Mouse (Mus musculus) heart, adult 8-10 months (tissue): Measurements from ENCODE around the gene Gm20388. TPM values are rescaled to one million over a fixed set of nuclear protein-coding genes. Genes with fewer than 3 reads are reported as not detected.

ENCODE experiments used
- DNase-seq: peaks from one replicate; pipeline ENCODE4 v3.0.0; 2022; ENCODE audit warnings: low spot score
- total RNA-seq, 4 experiments: library from RNA; stranded (reverse); gene quantifications; 2 replicates each; pipeline ENCODE4 v1.2.4; 2022

Gene Gm20388
- total RNA-seq, 4 experiments from 2014 or later = 4.2 to 6.7 TPM; not detected in 2

DNA sequence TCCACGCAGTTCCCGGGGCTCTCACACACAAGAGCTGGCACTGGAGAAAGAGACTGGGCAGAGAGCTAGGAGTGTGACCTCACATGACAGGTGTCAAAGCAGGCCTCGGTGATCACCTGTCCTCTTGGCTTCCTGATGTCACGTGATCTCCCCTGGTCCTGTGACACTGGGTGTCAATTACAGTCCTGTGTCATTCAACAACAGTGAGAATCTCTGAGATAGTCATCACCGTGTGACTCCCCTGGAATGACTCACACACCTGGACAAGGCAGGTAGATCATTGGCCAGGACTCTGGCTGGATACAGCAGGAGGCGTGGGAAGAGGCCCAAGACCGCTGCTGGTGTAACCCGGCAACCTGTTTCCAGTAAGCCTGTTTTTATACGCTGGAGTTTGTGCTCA is 3826.3 kb downstream of the Gm20388 start:
- no peak for DNase-seq

DNA sequence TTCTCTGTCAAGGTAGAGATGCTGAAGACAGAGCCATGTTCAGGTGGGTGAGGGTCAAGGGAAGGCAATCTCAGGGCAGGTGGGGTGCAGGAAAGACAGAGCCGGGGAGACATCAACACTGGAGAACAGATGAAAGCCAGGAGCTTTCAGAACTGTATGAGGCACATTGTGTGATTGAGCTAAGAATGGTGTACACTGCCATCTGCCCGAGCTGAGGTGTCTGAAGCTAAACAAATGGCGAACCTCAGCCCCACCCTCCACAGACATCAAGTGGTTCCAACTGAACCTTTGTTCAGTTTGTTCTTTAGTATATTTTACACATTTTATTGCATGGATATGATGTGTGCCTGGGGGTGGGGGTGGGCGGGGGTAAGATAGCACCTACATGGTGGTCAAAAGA is 3829.6 kb downstream of the Gm20388 start:
- no peak for DNase-seq

DNA sequence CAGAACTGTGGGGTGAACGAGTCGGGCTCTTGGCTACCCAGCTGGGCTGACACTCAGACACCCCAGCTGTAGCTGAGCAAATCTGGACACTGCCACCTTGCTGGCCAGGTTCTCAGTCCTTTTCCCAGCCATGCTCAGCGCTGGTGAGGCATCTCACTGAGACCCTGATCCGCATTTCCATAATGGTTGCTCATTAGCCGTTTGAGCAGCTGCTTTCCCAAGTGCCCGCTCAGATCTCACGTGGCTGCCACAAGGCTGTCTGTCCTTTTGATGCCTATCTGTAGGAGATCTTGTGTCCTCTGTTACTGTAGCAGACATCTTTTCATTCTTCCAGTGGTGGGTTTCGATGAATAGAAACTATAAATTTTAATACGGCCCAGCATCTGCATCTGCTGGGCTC is 3830.6 kb downstream of the Gm20388 start:
- no peak for DNase-seq

DNA sequence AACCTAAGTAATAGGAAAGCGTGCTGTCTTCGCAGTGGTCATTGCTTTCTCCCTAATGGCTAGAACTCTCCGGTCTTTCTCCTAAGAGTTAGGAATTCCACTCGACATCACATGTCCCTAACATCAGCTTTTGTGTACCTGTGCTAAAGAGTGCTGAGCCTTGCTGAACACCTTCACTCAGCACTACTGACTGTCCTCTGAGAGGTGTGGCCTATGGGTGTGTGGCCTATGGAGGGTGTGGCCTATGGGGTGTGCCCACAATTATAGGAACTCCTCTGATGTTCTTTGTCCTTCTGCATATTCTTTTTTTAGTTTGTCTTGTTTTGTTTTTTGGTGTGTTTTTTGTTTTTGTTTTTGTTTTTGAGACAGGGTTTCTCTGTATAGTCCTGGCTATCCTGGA is 3835.8 kb downstream of the Gm20388 start:
- DNase-seq = no peak

DNA sequence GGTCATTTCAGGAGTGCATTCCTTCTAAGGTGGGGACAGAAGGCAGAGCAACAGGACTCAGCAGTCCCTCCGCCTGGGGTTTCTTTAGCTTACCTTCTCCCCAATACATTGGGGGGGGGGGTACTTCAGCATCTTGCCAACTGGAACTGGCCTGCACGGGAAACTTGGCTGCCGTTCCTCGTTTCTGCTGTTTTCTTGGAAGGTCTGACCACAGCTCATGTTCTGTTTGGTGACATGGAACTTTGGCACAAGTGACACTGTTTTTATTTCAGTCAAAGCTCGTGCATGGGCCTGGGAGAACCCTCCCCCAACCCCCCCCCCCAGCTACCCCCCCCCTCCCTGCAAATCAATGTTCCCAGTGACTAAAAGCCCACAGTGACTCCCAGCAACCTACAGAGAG is 3837.1 kb downstream of the Gm20388 start:
- peak; percentile 31 for DNase-seq

DNA sequence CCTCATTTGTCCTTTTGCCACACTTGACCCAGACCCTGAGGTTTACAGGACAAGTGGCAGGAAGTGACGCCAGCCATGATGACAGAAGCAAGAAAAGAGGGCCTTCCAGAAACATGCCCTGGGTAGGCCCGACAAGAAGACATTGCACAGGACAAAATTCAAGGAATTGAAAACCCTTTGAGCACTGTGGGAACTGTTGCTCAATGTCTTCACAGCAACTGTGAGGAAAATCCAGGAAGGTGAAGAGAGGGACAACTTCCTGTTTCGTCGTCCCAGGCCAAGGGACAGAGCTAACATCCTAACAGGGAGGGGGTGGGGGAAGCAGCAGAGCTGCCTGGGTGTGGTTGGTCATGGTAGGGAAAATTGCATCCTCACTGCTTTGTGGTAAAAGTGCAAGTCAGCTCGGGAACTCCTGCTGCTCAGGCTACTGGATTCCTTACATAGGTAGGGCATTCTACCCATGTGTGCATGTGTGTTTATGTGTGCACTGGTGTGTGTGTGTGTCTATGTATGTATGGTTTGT is 3839.6 kb downstream of the Gm20388 start:
- no peak for DNase-seq

DNA sequence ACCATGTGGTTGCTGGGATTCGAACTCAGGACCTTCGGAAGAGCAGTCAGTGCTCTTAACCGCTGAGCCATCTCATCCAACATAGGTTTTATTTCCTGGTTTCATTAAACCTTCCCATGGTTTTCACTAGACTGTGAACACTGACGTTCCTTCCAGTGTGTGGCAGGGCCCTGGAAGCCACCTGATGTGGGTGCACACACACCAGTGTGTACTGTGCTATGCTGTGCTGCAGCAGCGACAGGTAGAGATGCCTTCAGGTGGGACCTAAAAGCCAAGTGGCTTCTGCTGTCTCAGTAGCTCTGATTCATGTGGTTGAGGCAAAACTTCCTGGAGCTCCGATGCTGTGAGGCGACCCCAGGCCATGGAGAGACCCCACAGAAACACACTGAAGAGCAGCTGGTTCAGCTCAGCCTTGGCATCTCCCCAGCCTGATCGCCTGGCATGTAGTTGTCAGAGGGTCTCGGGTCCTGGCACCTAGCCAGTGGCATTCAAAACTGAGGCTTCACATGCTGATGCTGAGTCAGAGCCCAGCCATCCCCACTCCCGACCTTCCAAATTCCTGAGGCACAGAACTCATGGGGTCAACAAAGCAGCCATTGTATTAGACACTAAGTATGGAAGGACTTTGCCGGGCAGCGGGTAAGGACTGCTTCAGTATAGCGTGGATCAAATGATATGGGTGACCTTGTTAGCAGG is 3842.3 kb downstream of the Gm20388 start:
- no peak for DNase-seq

DNA sequence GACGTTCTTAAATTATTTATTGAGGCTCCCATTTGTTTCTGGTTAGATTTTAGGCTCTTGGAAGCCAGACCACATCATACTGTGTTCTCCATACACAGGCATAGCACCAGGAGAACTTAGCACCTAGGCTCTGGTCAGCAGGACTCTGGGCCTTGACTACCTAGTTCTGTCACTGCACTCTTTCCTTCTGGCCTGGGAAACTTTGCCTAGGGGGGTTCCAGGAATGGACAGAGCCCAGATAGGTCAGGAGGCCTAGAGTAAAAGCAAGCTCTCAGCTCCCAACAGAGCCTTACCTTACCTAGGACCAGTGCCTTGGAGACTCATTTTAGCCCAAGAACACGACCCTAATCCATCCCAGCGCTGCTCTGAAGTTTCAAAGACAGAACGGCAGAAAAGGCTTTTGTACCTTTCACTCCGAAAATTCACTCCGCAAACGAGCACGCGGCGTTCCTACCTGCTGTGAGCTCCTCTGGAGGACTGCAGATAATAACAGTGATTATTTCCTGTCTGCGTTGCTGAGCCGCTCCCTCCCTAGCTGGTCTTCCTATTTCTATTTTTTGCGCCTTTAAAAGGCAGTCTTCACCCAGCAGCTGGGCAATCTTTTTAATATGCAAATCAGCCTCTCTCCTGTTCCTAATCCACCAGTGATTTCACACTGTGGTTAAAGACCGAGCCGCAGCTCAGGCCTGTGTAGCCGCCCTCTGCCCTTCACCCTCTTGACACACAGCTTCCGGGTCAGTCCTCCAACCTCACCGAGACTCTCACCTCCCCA is 3843.1 kb downstream of the Gm20388 start:
- DNase-seq = no peak

DNA sequence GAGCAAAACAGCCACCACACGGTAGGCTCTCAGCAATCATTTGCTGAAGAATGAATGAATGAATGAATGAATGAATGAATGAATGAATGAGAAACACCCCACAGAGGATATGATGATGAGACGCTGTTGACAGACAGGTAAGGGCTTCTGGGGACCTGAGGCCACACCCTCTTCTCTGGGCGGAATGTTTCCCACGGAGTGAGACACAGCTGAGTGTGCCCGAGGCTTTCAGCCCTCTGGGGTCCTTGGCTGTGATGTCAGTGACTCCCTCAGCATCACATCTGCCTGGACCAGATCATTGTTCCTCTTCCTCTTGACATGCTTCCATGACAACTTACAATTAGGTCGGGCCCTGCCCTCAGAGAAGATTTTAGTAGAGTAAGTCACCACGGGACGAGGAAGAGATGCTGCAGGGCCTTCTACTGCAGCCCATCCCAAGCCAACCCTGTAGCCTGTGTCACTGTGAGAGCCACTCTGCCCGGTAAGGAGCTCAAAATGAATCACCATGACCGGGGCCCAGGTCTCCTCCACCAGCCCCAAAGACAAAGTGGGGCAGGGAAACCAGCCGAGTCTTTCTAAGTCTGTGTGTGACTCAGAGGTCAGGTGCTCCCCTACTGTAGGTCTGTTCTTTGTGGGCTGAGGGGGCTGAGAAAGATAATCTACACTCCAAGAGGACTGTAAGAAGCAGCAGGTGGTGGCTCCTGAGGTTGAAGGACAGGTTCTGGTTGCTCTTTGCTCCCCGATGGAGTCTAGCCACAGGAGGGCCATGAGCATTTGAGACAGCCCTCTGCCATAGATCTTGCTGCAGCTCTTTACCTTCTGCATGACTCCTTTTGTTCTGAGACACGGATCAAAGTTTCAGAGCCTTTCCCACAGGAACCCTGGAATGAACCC is 3844.1 kb downstream of the Gm20388 start:
- DNase-seq = no peak

DNA sequence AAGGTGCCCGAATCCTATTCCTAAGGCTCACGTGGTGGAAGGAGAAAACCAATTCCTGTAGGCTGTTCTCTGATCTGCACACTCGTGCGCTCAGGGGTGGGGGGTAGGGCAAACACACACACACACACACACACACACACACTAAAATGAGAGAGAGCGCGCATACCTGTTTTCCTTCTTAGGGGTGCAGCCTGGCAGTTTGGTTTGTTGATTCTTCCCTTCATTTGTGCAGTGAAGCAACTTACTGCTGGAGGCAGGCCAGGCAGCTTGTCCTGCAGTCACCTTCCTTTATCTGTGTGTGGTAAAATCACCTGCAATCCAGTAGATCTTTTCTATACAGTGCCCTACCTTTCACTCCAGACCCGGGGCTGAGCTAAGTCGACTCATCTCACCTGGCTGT is 3846.3 kb downstream of the Gm20388 start:
- no peak for DNase-seq

DNA sequence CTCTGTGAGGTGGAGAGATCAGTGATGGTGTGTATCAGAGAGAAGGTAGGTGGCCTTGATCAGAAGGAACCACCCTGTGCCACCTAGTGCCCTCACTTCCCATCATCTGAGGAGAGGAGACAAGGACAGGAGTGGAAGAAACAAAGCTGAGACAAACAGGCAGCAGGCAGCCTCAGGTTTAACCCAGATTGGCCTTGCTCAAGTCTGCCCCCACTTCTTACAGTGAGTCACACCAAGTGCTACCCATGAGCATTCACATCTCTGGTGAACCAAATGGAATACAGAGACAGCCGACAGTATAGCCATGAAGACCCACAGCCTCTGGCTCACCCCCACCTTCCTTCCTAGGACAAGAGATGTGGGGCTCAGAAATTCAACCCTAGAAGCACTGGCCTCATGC is 3848.3 kb downstream of the Gm20388 start:
- no peak for DNase-seq

DNA sequence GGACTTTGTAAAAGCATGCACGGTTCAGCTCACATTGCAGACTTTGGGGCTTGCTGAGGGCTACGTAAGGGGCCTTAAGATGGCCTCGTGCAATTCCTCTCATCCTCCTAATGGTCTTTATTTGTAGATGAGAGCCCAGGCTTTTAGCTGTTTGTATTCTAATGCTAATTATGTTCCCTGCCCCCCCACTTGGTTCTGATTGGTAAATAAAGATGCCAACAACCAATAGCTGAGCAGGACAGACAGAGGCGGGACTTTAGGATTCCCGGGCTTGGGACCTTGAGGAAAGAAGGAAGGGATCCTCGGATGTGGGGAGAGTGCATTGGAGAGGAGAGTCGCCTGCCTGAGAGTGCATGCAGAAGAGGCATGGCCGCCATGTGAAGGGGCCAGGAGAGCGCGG is 3849.3 kb downstream of the Gm20388 start:
- no peak for DNase-seq

DNA sequence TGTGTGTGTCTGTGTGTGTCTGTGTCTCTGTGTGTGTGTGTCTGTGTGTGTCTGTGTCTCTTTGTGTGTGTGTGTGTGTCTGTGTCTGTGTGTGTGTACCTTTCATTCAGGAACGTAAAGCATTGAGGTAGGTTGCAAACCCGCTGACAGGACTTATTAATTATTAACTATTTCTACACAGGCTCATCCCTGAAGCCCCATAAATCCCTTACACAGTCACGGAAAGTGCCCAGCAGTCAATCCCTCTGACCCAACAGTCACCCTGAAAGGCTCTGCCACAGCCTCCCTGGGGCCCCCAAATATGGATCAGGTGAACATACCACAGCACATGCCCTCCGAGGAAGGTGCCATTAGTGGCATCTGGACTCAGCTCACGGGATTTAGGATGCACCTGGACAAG is 3849.9 kb downstream of the Gm20388 start:
- DNase-seq = no peak

DNA sequence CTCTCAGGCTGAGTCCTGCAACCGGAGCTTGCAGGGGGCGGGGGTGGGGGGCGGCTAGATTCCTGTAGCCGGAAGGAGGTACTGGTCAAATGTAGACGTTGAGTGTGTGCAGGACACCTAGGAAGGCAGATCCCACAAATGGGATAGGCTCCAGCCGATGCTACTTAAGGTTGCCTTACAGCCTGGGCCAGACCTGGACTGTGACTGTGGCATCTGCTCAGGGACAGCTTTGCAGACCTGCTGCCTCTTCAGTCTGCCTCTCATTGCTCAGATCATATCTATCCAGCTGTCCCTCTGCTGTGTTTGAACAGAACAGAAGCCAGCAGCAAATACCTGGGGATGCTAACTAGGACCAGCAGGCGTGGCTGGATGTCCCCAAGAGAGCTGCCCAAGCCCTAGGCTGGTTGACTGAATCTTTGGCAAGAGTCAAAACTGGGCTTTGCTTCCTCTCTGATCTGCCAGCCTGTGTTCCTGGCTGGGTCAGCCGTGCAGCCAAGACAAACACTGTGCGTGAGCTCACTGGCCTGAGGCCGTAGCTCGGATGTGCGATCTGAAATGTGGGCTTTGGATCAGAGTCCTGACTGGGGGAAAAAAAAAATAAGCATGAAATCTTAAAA is 3850.7 kb downstream of the Gm20388 start:
- peak; percentile 51 for DNase-seq

DNA sequence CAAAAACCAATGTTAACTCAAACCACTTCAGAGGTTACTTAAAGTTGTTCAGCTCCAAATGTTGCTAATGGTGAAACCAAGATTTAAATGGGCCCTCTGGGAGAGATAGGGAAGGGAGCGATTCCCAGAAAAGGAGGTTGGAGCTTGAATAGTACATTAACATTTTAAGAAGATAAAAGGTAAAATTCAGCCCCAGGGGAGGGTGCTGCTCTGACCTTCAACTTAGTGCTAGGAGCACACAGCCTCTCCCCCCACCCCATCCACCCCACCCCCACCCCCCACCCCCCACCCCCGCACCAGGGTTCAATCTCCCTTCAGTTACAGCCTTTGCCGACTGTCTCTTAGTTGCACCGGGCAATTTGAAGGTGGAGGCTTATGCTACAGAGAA is 3851.2 kb downstream of the Gm20388 start:
- DNase-seq = no peak

DNA sequence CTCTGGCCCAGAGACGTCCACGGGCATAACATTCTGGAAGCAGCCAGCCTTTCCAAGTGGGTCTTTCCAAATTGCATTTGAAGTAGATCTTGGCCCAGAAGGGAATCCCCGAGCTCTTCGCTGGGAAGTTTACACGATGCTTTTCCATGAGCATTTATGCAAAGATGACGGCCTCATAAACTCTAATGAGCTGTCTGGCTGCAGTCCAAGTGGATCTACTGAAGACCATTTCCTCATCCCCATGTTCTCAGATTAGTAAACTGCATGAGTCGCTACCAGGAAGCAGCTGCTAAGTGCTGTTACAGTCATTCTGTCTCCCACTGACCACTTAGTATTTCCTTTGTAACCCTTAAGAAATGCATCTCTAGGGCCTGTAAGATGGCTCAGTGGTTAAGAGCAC is 3852.7 kb downstream of the Gm20388 start:
- DNase-seq = no peak

DNA sequence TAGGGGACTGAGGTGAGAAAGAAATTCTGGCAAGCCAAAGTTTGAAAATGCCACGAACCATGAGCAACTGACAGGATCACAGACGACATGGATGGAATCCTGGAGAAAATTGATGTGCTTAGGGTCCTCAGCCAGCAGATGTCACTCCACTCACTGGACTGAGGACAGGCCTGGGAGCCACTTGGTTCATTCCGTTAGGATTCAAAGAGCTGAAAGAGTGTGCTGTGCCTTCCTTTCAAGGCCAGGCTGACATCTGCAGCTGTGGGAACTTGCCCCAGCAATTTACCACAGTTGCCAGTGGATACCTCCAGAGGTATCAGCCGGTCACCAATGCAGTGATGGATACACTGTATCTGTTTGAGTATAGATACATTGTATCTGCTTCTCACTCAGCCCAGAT is 3854.0 kb downstream of the Gm20388 start:
- no peak for DNase-seq

DNA sequence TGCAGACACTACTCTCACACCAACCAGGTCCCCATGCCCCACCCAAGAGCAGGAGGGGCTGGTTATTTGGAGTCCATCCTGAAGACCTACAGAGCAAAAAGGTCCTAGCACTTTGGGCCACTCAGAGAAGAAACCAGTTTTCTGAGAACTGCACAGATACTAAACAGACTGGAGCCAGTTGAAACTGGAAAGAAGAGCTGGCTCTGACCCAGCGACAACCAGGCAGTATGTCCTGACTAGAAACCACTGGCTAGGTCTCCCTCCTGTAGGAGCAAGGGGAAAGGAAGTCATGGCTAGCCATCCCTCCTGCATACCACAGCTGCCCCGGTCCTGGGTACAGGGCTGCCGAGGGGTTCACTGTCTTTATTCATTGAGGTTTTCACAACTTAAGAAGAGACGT is 3855.9 kb downstream of the Gm20388 start:
- no peak for DNase-seq

DNA sequence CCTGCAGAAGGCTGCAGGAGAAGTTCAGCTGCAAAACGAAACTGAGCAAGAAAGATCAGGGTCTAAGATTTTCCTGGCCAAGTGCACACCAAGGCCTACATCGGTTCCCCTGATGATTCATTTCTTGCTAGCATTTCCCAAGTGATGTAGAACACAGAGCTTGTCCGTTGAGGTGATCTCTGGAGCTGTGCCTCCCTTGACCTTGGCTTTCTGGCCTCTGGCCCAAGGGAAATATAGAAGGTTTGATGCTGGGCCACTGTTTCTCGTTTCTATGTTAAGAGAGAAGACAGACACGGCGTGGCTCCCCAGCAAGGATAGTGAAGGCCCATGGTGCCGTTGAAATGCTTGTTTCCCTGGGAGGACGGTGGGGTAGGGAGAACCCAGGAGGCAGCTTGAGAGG is 3857.2 kb downstream of the Gm20388 start:
- DNase-seq = no peak

DNA sequence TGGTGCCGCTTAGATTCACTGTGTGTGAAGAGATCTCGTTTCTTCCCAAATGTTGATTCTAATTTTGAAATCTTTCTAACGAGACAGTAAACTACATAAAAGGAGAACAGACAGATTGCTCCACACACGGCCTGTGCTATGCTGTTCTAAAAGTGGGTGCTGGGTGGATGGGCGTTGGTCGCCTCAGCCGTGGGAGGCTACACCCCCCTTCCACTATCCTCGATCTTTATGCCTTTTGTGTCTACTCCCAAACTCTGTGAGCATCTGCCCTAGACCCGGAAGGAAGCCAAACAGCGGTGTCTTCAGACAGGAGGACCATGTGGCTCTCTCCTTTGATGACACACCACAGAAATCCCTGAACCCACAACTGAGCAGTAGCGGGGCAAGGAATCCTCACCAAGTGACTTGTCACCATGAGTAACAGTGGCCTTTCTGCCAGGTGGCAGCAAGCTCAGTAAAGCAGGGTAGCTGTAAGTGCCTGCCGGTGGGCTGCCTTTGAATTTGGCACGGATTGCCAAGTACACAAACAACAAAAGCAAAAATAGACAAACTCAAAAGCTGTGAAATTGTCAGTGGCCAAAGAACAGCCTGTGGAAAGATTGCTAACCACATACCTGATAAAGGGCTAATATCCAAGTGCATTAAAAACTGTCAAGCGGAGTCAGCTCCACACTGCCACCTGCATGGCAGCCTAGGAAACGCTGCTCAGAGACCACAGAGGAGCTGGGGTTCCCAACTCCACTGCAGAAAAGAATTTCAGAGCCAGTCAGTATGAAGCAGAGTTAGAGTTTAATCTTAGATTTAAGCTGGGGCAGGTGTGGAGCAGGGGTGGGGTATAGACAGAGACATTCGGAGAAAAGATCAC is 3858.1 kb downstream of the Gm20388 start:
- DNase-seq = peak; percentile 28

DNA sequence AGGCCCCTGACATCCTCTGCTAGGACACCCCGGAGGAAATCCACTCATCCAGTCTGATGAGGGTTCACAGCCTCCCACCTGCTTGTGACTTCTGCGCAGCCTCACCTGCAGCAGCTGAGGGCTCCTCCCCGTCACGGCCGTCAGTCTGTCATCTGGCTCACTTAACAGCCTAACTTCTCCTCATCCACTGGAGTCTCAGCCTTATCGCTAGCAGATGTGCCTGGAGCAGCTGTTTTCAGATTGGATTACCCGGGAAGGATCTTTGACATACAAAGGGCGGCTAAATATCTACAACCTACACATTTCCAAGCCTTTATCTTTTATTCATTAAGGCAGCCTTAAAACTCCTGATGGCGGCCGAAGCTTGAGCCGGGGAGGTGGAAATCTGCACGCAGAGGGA is 3862.8 kb downstream of the Gm20388 start:
- no peak for DNase-seq
